Mouse (Mus musculus) frontal cortex, adult (tissue): ENCODE measurements around the gene Chst14.

Experiments used
- ATAC-seq: cut with Nextera tagmentation; 2 replicates; pipeline ENCODE4 v1.9.2; 2017; ENCODE audit warnings: mild to moderate bottlenecking, moderate library complexity, mixed read lengths; ENCODE audit not compliant: low TSS enrichment

Chst14 gene

GRCm38 (mm10) chr2:118926361-118926997 is at the start of gene Chst14:
Gene Chst14 (plus strand): TSS chr2:118926496.
- peak; percentile 50 for ATAC-seq

GRCm38 (mm10) chr2:118881019-118881418 is 45.3 kb upstream of the Chst14 start:
- no peak for ATAC-seq

GRCm38 (mm10) chr2:118881956-118882355 is 44.3 kb upstream of the Chst14 start:
- ATAC-seq: no peak

- ATAC-seq: peak; percentile 84
Observed at GRCm38 (mm10) chr2:118882840-118883679, 43.2 kb upstream of the Chst14 start.

- ATAC-seq: no peak
Observed at GRCm38 (mm10) chr2:118887440-118887839, 38.9 kb upstream of the Chst14 start.

GRCm38 (mm10) chr2:118887845-118888548 is 38.3 kb upstream of the Chst14 start:
- ATAC-seq: 0 out of 2 replicates have a peak, but pooled peaks have one; percentile 11

GRCm38 (mm10) chr2:118891173-118891572 is 35.1 kb upstream of the Chst14 start:
- ATAC-seq: no peak

- ATAC-seq: no peak
Observed at GRCm38 (mm10) chr2:118895990-118896913, 30.0 kb upstream of the Chst14 start.

- ATAC-seq: no peak
Observed at GRCm38 (mm10) chr2:118896914-118897291, 29.4 kb upstream of the Chst14 start.

- no peak for ATAC-seq
Observed at GRCm38 (mm10) chr2:118897392-118897791, 28.9 kb upstream of the Chst14 start.

- no peak for ATAC-seq
Observed at GRCm38 (mm10) chr2:118897808-118898207, 28.5 kb upstream of the Chst14 start.

- no peak for ATAC-seq
Observed at GRCm38 (mm10) chr2:118898771-118899170, 27.5 kb upstream of the Chst14 start.

GRCm38 (mm10) chr2:118899306-118899705 is 27.0 kb upstream of the Chst14 start:
- ATAC-seq: no peak

GRCm38 (mm10) chr2:118899981-118900825 is 26.1 kb upstream of the Chst14 start, which contains the start of gene Bahd1:
Gene Bahd1 (plus strand): TSS chr2:118900377.
- peak; percentile 28 for ATAC-seq

- no peak for ATAC-seq
Observed at GRCm38 (mm10) chr2:118900826-118901140, 25.5 kb upstream of the Chst14 start.

GRCm38 (mm10) chr2:118901175-118902031 is 24.9 kb upstream of the Chst14 start:
- peak; percentile 82 for ATAC-seq

GRCm38 (mm10) chr2:118902051-118903025 is 24.0 kb upstream of the Chst14 start:
- no peak for ATAC-seq

GRCm38 (mm10) chr2:118903333-118903741 is 23.0 kb upstream of the Chst14 start:
- ATAC-seq: no peak
